Mouse (Mus musculus): ENCODE data around the gene Atoh8. TPM values are rescaled to one million over a fixed set of nuclear protein-coding genes. Genes with fewer than 3 reads are reported as not detected.

Gene Atoh8
- 0.54 TPM for polyA plus RNA-seq (2014; fragmentation: Illumina TruSeq; extraction: RNeasy Lipid Tissue Mini Kit (QIAGEN cat#74804))

DNA sequence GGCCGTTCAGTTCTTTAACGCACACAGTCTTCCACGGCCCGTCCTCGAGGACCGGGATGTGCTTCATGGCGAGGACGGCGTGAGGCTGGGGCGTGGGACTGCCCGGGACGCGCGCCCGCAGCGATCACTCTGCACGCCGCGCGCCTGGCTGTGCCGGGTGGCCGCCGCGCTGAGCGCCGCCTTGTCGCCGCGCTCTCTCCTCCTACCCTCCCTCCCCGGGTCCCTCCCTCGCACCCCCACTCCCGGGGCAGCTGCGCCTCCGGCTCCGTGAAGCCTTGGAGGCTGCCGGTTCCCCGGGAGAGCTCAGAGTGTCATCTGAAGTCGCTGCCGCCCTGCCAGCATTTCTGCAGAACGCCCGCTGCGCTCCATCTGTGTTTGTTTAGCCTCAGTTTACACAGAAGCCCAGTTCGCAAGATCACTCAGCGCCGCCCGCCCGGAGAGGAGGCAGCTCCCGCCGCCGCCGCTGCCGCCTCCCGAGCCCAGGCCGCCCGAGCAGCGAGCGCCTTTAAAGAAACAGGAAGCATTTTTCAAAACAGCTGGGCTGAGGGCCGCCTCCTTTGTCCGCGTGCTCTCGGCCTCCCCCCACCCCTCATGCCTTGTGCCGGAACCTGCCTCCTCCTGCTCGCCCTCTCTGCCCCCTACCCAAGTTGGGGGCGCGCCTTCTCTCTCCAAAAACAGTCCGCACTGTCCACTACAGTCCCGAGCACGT lies at the start of gene Atoh8:
Gene Atoh8 (minus strand): TSS at position 480 of the 709 bp plus-strand sequence.

Other genes with a start within 250 kb of the Atoh8 start
- 246 TPM for gene St3gal5, start 138.0 kb downstream of the Atoh8 start, polyA plus RNA-seq (2014; fragmentation: Illumina TruSeq; extraction: RNeasy Lipid Tissue Mini Kit (QIAGEN cat#74804))
- gene Sftpb, start 69.0 kb upstream of the Atoh8 start, polyA plus RNA-seq (2014; fragmentation: Illumina TruSeq; extraction: RNeasy Lipid Tissue Mini Kit (QIAGEN cat#74804)), result not detected
- 72.8 TPM for gene Usp39, start 109.6 kb upstream of the Atoh8 start, polyA plus RNA-seq (2014; fragmentation: Illumina TruSeq; extraction: RNeasy Lipid Tissue Mini Kit (QIAGEN cat#74804))
- 38.3 TPM for gene 0610030E20Rik, start 111.7 kb upstream of the Atoh8 start, polyA plus RNA-seq (2014; fragmentation: Illumina TruSeq; extraction: RNeasy Lipid Tissue Mini Kit (QIAGEN cat#74804))
- 0.83 TPM for gene Tmem150a, start 119.9 kb upstream of the Atoh8 start, polyA plus RNA-seq (2014; fragmentation: Illumina TruSeq; extraction: RNeasy Lipid Tissue Mini Kit (QIAGEN cat#74804))
- 165 TPM for gene Rnf181, start 131.4 kb upstream of the Atoh8 start, polyA plus RNA-seq (2014; fragmentation: Illumina TruSeq; extraction: RNeasy Lipid Tissue Mini Kit (QIAGEN cat#74804))
- gene Vamp5, start 144.9 kb upstream of the Atoh8 start, polyA plus RNA-seq (2014; fragmentation: Illumina TruSeq; extraction: RNeasy Lipid Tissue Mini Kit (QIAGEN cat#74804)), result 0.34 TPM
- gene Vamp8, start 155.1 kb upstream of the Atoh8 start, polyA plus RNA-seq (2014; fragmentation: Illumina TruSeq; extraction: RNeasy Lipid Tissue Mini Kit (QIAGEN cat#74804)), result 35.1 TPM
- 19.7 TPM for gene Ggcx, start 178.7 kb upstream of the Atoh8 start, polyA plus RNA-seq (2014; fragmentation: Illumina TruSeq; extraction: RNeasy Lipid Tissue Mini Kit (QIAGEN cat#74804))
- gene Mat2a, start 204.0 kb upstream of the Atoh8 start, polyA plus RNA-seq (2014; fragmentation: Illumina TruSeq; extraction: RNeasy Lipid Tissue Mini Kit (QIAGEN cat#74804)), result 298 TPM